Mouse (Mus musculus) spleen, embryonic (tissue): Measurements from ENCODE around the gene Elmo3.

ENCODE experiments used
- CTCF ChIA-PET: fragments of 350-600 bp; sonication (Branson Sonifier 250); formaldehyde crosslinking; loops from one replicate; lab custom pipeline; 2022; lab: Charles Lee

Gene Elmo3

DNA sequence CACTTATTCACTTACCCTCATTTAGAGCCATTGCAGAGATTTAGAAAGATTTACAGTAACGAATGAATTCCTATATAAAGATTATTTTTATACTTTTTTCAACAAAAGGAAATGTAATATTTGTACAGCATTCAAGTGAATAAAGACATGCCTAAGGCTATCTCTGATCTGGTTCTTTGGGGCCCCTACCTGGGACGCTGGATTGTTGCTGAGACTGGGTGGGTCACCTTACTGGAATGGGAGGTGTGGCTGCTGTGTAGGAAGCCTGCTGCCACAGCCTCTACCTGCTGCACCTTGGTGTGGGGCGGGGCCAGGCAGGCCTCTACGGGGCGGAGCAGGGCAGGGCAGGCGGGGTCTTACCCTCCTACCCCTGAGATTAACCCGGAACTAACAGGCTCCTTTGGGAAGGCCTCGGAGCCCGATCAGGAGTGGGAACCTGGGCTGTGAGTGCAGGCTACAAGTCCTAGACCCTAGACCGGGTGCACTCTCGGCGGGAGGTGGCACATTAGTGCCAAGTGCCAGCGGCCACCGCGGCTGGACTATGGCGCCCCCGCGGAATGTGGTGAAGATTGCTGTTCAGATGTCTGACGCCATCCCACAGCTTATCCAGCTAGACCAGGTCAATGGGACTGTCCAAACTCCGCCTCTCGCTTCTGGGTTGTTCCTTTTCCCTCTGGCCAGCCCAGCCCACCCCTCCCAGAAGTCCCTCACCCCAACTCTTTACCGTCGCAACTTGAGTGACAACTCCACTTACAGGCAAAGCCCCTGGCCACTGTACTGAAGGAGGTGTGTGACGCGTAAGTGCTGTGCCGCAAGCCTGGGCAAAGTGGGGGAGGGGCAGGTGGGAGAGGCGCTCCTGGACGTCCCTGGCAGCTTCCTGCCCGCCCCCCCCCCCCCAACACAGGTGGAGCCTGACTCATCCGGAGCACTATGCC is at the start of gene Elmo3:
Elmo3 (plus strand) TSS at position 391 of the 935 bp plus-strand sequence.
- CTCF ChIA-PET = interaction anchor here (1.3 kb wide), 1 partner anchor 15 kb away, joined by 3 read pairs; no protein-coding TSS in a partner anchor

DNA sequence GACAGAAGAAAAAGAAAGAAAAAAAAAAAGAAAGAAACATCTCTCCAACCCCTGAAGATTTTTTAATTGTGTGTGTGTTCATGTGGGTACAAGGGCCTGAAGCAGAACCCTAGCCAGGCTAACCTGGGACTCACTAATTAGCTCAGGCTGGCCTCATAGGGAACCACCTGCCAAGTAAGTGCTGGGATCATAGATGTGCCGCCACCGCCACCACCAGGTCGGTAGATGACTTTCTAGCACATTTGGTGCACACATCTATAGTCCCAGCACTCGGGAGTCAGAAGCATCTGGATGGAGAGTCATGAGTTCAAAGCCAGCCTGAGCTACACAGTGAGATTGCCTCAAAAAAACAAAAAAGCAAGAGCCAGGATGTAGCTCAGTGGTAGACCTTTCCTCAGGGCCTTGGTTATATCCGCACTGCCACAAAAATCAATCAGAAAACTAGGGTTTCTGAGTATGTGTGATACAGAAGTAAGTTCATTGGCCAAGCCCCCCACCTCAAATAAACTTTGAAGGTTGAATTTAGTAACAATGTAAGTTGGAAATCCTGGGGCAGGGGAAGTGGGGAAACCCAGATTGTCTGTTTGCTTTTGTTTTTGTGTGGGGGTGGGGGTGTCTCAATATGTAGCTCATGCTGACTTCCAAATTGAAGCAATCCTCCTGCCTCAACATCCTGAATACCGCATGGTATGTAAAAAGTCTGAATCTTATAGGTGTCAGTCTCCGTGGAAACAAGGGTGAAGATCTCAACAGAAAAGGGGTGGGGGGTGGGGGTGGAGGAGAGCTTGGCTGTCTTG is 47.9 kb upstream of the Elmo3 start:
- CTCF ChIA-PET = interaction anchor here (2.0 kb wide), 1 partner anchor 21 kb away, joined by 7 read pairs; no protein-coding TSS in a partner anchor

DNA sequence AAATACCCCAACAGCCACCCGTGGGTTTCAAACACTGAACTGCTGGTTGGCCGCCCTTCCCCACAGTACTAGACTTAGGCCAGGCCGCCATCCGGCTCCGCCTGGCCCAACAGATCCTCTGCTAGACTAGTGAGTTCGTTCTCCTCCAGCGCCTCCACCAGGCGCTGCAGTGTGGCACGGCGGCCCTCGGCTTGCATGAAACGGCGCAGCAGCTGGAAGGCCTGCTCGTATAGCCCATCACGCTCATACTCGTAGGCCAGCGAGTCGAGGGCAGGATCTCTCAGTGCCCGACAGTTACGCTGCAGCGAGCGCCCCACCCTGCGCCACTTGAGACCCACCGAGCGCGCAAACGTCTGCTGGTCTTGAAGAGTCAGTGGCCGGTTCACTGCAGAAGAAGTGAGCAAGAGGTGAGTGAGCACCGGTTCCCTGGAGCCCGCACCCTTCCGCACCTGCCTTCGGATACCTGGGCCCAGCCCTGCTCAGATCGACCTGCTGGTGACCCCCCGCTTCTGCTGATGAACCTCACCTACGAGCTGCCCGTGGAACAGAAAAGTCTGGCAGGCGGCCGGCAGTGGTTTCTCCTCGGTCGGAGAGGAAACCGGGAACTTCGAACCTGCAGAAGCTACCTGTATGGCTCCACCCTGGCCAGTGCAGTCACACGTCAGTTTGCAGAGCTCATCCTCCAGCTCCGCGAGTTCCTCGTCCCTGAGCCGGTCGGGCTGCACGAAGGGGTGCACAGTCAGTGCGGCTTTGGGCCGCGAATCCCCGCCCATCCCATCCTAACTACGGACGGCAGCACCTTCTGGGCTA is 46.3 kb upstream of the Elmo3 start:
- CTCF ChIA-PET = interaction anchor here (0.6 to 2.0 kb wide), 4 partner anchors 20 to 116 kb away, joined by 3 to 7 read pairs (median 4); no protein-coding TSS in a partner anchor

- CTCF ChIA-PET = interaction anchor here (0.6 to 1.2 kb wide), 4 partner anchors 19 to 117 kb away, joined by 3 to 4 read pairs (median 3); no protein-coding TSS in a partner anchor
These were observed 45.6 kb upstream of the Elmo3 start for GRCm38 (mm10) chr8:105259721-105260320.

DNA sequence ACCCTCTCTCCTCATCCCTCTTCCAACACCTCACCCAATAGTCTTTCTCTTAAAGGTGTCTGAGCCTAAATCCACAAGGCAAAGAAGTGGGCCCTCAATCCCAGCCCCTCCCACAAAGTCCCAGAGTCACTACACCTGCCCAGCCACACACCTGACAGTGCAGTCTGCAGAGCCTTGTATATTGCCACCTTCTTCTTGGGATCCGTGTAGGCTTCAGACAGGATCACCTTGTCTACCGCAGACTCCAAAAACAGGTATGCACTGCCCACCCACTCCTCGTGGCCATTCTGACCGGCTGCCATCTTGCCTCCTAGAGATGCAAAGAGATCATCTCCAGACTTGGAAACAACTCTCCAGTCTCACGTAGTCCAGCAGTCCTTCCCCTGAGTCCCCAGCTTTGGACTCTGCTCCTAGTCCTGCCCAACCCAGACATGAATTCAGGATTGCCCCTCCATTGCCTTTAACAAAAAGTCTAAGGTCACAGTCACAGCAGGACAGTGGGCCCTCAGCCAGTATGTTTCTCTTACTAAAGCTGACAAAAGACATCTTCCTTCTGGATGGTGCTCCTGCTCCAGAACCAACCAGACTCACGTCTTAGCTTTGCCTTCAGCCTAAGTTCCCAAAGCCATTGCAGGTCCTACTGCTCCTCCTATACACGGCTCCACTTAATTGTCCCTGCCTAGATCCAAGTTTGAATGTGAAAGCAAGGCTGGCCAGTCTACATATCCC is 44.9 kb upstream of the Elmo3 start:
- CTCF ChIA-PET = interaction anchor here (0.6 to 1.2 kb wide), 3 partner anchors 19 to 1132 kb away, joined by 3 read pairs; no protein-coding TSS in a partner anchor

DNA sequence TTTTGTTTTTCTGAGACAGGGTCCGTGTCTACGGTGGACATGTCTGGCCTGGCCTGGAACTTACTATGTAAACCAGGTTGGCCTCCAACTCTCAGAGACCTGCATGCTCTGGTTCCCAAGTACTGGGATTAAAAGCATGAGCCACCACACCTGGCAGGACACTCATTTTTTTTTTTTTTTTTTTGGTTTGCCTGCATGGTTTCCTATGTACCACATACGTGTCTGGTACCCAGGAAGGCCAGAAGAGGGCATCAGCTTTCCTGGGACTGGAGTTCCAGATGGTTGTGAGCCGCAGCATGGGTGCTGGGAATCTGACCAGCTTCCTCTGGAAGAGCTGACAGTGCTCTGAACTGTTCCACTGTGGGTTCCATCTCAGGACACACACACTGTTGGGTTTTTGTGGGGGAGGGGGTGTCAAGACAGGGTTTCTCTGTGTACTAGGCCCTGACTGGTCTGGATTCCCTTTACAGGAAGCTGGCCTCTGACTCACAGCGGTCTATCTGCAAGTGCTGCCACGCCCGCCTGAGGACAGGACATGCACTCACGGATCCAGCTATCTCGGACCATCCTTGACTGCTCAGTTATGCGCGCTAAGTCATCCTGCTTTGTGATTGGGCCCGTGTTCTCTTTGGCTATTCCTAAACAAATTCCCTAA is 43.9 kb upstream of the Elmo3 start:
- CTCF ChIA-PET = interaction anchor here (0.6 kb wide), 3 partner anchors 28 to 1131 kb away, joined by 3 read pairs; no protein-coding TSS in a partner anchor

DNA sequence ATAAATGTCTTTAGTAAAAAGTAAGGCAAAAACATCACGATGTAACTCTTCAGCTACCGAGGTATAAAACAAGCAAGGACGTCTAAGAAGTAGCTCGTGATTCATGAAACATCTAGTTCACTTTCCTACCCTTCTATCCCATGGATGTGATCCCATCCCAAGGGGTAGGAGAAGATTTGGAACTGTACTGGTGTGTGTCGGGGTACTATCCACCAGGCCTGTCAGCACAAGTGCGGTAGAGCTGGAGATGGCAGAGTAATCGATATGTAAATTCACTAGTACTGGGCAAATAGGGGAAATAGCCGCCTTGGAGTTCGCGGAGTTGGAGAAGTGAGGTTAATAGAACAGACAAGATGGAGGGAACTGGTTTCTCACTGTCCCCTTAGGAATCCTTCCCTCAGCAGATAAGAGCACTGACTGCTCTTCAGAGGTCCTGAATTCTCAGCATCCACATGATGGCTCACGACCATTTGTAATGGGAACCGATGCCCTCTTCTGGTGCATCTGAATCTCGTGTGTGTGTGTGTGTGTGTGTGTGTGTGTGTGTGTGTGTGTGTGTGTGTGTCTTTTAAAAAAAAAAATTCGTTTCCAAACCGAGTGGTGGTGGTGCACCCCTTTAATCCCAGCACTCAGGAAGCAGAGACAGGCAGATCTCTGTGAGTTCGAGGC is 42.0 kb upstream of the Elmo3 start:
- CTCF ChIA-PET = interaction anchor here (0.7 kb wide), 1 partner anchor 9 kb away, joined by 3 read pairs; no protein-coding TSS in a partner anchor

DNA sequence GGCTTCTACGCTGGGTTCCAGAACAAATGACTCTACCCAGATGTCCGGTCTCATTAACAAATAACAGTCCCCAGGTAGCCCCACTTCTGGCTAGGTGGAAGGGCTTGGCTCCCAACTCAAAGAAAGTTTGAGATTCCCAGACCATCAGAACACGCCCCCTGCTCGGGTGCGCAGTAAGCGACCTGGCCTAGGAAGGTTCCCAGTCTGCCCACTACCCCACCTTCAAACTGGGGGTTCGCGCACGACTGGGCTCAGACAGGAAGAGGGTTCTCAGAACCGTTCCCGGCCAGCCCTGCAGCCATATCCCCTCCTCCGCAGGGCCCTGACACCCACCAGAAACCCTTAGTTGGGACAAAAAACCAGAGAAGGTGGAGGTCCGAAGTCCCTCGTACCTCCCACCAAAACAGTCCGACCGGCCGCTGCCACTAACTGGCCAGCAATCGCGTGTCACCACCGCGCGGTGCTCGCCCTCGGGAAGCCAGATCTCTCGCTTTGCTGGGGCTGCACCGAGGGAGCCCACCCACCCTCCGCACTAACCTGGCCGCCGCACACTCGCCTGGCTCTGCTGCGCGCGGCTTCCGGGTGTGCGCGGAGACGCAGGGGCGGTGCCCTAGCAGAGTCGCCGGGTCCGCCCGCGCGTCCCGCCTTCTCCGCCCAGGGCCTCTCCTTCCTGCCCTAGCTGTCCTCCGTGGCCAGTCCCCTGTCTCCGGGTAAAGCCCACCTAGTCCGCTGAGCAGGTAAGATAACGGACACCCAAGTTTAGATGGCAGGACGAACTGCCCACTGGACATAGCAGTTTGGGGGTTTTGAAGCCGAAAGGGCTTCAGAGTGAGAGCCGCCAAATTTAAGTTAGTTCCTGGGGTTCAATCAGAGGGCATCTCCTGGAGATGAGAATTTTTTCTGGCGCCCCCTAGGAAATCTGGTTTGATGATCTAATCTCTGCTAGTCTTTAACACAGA is 41.1 kb upstream of the Elmo3 start, which contains the start of the genes Tradd and Fbxl8:
Tradd (minus strand) TSS at position 586 of the 959 bp plus-strand sequence.
Fbxl8 (plus strand) TSS at position 625 of the 959 bp plus-strand sequence.
- CTCF ChIA-PET = no interaction called here

DNA sequence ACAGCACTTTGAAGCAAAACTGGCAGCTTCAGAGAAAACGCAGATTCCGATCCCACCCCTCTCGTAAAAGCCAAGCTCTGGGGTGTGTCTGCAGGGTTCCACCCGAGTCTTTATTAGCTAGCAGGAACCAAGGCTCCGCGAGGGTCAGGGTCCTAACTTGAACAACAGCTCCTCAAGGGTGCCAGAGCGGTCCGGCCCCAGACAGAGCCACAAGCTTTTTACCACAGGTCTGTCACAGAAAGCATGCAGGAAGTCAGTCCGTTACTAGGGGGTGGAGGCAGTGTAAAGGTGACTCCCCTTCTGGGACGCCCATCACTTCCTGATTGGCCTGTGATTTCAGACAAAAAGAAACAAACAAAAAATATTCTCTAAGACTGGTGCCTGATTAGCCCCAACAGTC is 40.3 kb upstream of the Elmo3 start:
- CTCF ChIA-PET = no interaction called here

- CTCF ChIA-PET = interaction anchor here (0.6 kb wide), 1 partner anchor 29 kb away, joined by 4 read pairs; no protein-coding TSS in a partner anchor
These were observed 38.6 kb upstream of the Elmo3 start for GRCm38 (mm10) chr8:105266775-105267174.

DNA sequence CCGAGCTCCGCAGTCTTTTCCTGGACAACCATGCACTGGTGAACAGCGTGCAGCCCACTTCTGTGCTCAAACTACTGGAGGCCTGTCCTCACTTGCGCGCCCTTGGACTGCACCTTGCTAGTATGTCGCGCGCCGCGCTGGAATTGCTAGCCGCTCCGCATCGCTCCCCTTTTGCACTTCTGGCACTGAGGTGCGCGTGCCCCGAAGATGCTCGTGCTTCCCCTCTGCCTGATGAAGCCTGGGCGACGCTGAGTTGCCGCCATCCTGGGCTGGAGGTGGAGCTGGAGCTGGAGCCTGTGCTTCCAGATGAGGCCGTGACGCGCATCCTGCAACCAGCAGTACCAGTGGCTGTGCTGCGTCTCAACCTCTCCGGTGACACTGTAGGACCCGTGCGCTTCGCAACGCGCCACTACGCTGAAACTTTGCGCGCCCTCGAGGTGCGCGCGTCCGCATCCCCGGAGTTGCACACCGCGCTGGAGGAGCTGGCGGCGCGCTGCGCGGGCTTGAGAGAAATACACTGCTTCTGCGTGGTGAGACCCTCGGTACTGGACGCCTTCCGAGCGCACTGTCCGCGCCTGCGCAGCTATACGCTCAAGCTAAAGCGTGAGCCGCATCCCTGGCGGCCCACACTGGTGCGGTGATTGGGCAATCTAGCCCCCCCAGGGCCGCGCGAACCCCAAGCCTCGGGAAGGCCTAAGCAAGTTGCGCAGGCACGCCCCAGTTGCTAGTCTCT is 36.9 kb upstream of the Elmo3 start:
- CTCF ChIA-PET = interaction anchor here (0.7 to 0.9 kb wide), 2 partner anchors 8 to 14 kb away, joined by 3 read pairs; partner anchors contain the start of gene B3gnt9

- CTCF ChIA-PET = no interaction called here
These were observed 36.3 kb upstream of the Elmo3 start for GRCm38 (mm10) chr8:105269075-105269458.

DNA sequence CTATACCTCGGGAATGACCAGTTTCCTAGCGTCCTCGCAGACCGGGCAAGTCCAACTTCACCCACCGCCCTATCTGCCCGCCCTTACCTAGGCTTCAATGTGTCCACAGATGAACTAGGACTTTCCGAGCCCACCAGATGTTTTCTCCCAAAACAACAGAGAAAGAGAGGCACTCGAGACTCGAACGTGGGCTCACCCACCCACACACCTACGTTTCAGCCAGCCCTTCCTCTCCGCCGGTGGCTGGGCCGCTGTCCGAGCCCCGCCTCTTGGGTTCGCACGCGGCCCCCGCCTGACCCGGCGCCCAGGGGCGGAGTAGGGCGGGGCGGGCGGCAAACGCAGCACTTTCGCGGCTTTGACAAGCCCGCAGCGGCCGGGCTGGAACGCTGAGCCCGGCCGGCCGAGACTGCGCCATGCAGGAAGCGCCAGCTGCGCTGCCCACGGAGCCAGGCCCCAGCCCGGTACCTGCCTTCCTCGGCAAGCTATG is 35.9 kb upstream of the Elmo3 start, which contains the start of gene Hsf4:
Hsf4 (plus strand) TSS at position 341 of the 487 bp plus-strand sequence.
- CTCF ChIA-PET = no interaction called here

GRCm38 (mm10) chr8:105270101-105270915 is 35.1 kb upstream of the Elmo3 start:
- CTCF ChIA-PET = no interaction called here

DNA sequence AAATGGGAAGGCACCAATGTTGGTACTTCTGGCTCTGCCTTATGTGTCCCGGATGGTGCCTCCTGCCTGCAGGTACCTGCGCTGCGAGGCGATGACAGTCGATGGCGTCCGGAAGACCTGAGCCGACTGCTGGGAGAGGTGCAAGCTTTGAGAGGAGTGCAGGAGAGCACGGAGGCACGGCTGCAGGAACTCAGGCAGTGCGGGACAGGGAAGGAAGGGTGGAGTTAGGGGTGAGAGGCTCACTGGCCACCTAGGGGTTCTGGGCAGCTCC is 34.5 kb upstream of the Elmo3 start:
- CTCF ChIA-PET = no interaction called here

GRCm38 (mm10) chr8:105275387-105275786 is 30.0 kb upstream of the Elmo3 start:
- CTCF ChIA-PET = no interaction called here
